Mouse (Mus musculus) left cerebral cortex, adult 2 months (tissue): Measurements from ENCODE around the gene Abl1. TPM values are rescaled to one million over a fixed set of nuclear protein-coding genes. Genes with fewer than 3 reads are reported as not detected.

Source experiments
- DNase-seq, 2 experiments: peaks; one replicate each; pipeline ENCODE4 v3.0.0; 2021 to 2022; ENCODE audit warnings: low spot score in 2 of 2, mixed read lengths in 1 of 2; ENCODE audit errors: extremely low spot score in 1 of 2
- H3K27ac ChIP-seq: fragments of 200-600 bp; 2 replicates; pipeline ENCODE4 v1.8.1; 2022
- H3K4me3 ChIP-seq: fragments of 200-600 bp; 2 replicates; pipeline ENCODE4 v1.8.1; 2022
- CTCF ChIP-seq: fragments of 200-600 bp; IDR thresholded peaks from 2 replicates; pipeline ENCODE4 v1.8.1; 2022; ENCODE audit warnings: antibody characterized with exemption, mild to moderate bottlenecking, moderate library complexity
- intact Hi-C: fragments of 180-260 bp; cut with DNase I; formaldehyde crosslinking; loops from one replicate; pipeline ENCODE4 v1.15.1; 2025
- total RNA-seq, 2 experiments: library from RNA; stranded (reverse); gene quantifications; 2 replicates each; pipeline ENCODE4 v1.2.3; 2021

Abl1 gene
- total RNA-seq, 2 experiments from 2014 or later, result 41.0 to 43.2 TPM

- intact Hi-C loops, result no loop called here
- no peak for DNase-seq
- Histone ChIP-seq H3K4me3 (no peak overlapping the region), H3K27ac (no peak overlapping the region)
- TF ChIP-seq CTCF, result no peak; the same call in 1 of the 2 replicates
Measured at GRCm38 (mm10) chr2:31757472-31757871, 69.3 kb downstream of the Abl1 start.

- H3K4me3 ChIP-seq, result no peak overlapping the region
- no peak for DNase-seq
- intact Hi-C loops, result no loop called here
- H3K27ac ChIP-seq, result no peak overlapping the region; the same call in 1 of the 2 replicates
- TF ChIP-seq CTCF, result no peak
Measured at GRCm38 (mm10) chr2:31758966-31759365, 70.8 kb downstream of the Abl1 start.

GRCm38 (mm10) chr2:31759751-31760460 is 71.7 kb downstream of the Abl1 start:
- Histone ChIP-seq H3K27ac (peak overlapping the region; percentile 84), H3K4me3 (peak overlapping the region; percentile 62)
- intact Hi-C loops, result no loop called here
- peak; percentile 36 to 50 for DNase-seq
- no peak for TF ChIP-seq CTCF

GRCm38 (mm10) chr2:31760486-31760885 is 72.3 kb downstream of the Abl1 start:
- intact Hi-C loops, result no loop called here
- H3K27ac ChIP-seq, result peak overlapping the region; percentile 84
- no peak for TF ChIP-seq CTCF
- no peak for DNase-seq
- peak overlapping the region; percentile 62 for H3K4me3 ChIP-seq

GRCm38 (mm10) chr2:31761115-31761531 is 72.9 kb downstream of the Abl1 start:
- Histone ChIP-seq H3K27ac (peak overlapping the region; percentile 84), H3K4me3 (peak overlapping the region; percentile 62)
- TF ChIP-seq CTCF, result no peak
- intact Hi-C loops, result no loop called here
- DNase-seq, result no peak

GRCm38 (mm10) chr2:31761585-31761984 is 73.4 kb downstream of the Abl1 start:
- intact Hi-C loops, result no loop called here
- DNase-seq, result no peak
- H3K27ac ChIP-seq, result peak overlapping the region; percentile 84; the same call in 1 of the 2 replicates
- TF ChIP-seq CTCF, result no peak
- H3K4me3 ChIP-seq, result peak overlapping the region; percentile 62

- DNase-seq, result no peak
- H3K27ac ChIP-seq, result peak overlapping the region; percentile 54; the same call in 1 of the 2 replicates
Measured at GRCm38 (mm10) chr2:31762155-31762554, 74.0 kb downstream of the Abl1 start.

GRCm38 (mm10) chr2:31762853-31763252 is 74.7 kb downstream of the Abl1 start:
- intact Hi-C loops, result no loop called here
- TF ChIP-seq CTCF, result no peak

More at GRCm38 (mm10) chr2:31762155-31762554, 74.0 kb downstream of the Abl1 start:
- no peak overlapping the region for H3K4me3 ChIP-seq
- intact Hi-C loops, result no loop called here
- no peak for TF ChIP-seq CTCF

GRCm38 (mm10) chr2:31763271-31763670 is 75.1 kb downstream of the Abl1 start:
- peak overlapping the region; percentile 54 for H3K27ac ChIP-seq
- no peak overlapping the region for H3K4me3 ChIP-seq
- intact Hi-C loops, result no loop called here
- no peak for TF ChIP-seq CTCF
- DNase-seq, result no peak

More at GRCm38 (mm10) chr2:31762853-31763252, 74.7 kb downstream of the Abl1 start:
- Histone ChIP-seq H3K4me3 (no peak overlapping the region), H3K27ac (peak overlapping the region; percentile 54)
- DNase-seq, result no peak

GRCm38 (mm10) chr2:31767104-31767503 is 78.9 kb downstream of the Abl1 start:
- no peak overlapping the region for H3K27ac ChIP-seq
- intact Hi-C loops, result loop anchor here (5.0 kb wide), 1 partner anchor 40 kb away; no protein-coding TSS in a partner anchor
- TF ChIP-seq CTCF, result no peak

GRCm38 (mm10) chr2:31767815-31768214 is 79.6 kb downstream of the Abl1 start:
- no peak for DNase-seq
- H3K27ac ChIP-seq, result no peak overlapping the region
- intact Hi-C loops, result loop anchor here (5.0 kb wide), 1 partner anchor 41 kb away; no protein-coding TSS in a partner anchor
- H3K4me3 ChIP-seq, result no peak overlapping the region
- TF ChIP-seq CTCF, result no peak

More at GRCm38 (mm10) chr2:31767104-31767503, 78.9 kb downstream of the Abl1 start:
- no peak for DNase-seq
- H3K4me3 ChIP-seq, result no peak overlapping the region

- no peak for DNase-seq
- intact Hi-C loops, result loop anchor here (5.0 kb wide), 1 partner anchor 42 kb away; no protein-coding TSS in a partner anchor
- Histone ChIP-seq H3K27ac (peak overlapping the region; percentile 72), H3K4me3 (no peak overlapping the region)
- TF ChIP-seq CTCF, result no peak
Measured at GRCm38 (mm10) chr2:31769115-31769514, 80.9 kb downstream of the Abl1 start.
